Mouse (Mus musculus) midbrain, embryonic 12.5 days (tissue): ENCODE data around the gene Pcbp2. TPM values are rescaled to one million over a fixed set of nuclear protein-coding genes. Genes with fewer than 3 reads are reported as not detected.

ENCODE experiments used
- ATAC-seq: fragments of 200-750 bp; cut with Nextera tagmentation; 2 replicates; pipeline ENCODE4 v1.8.0; 2017; ENCODE audit warnings: low read depth, moderate TSS enrichment, moderate library complexity; ENCODE audit not compliant: low FRiP score
- H3K27ac ChIP-seq: fragments of 300-500 bp; sonication (generic); replicated peaks from 2 replicates; pipeline ENCODE4 v1.5.1; 2016; ENCODE audit warnings: mild to moderate bottlenecking
- H3K27me3 ChIP-seq: fragments of 300-500 bp; sonication (generic); 2 replicates; pipeline ENCODE4 v1.6.1; 2016; ENCODE audit warnings: mild to moderate bottlenecking
- H3K36me3 ChIP-seq: fragments of 300-500 bp; sonication (generic); 2 replicates; pipeline ENCODE4 v1.6.1; 2016
- H3K4me1 ChIP-seq: fragments of 300-500 bp; sonication (generic); 2 replicates; pipeline ENCODE4 v1.6.1; 2016
- H3K4me2 ChIP-seq: fragments of 300-500 bp; sonication (generic); replicated peaks from 2 replicates; pipeline ENCODE4 v1.6.1; 2016; ENCODE audit warnings: mild to moderate bottlenecking, moderate library complexity
- H3K4me3 ChIP-seq: fragments of 300-500 bp; sonication (generic); 2 replicates; pipeline ENCODE4 v1.5.1; 2016; ENCODE audit warnings: mild to moderate bottlenecking
- H3K9ac ChIP-seq: fragments of 300-500 bp; sonication (generic); replicated peaks from 2 replicates; pipeline ENCODE4 v1.6.1; 2016; ENCODE audit warnings: mild to moderate bottlenecking, moderate library complexity
- H3K9me3 ChIP-seq: fragments of 300-500 bp; sonication (generic); 2 replicates; pipeline ENCODE4 v1.6.1; 2016; ENCODE audit warnings: mild to moderate bottlenecking
- WGBS: fragments of 180-500 bp; shearing (Covaris S2); methylation state at CpG from one replicate; pipeline ENCODE4 v1.1.7; 2016; 5-methylcytosine and 5-hydroxymethylcytosine counted together
- polyA plus RNA-seq: library from polyadenylated mRNA; unstranded; fragments of >200 nt; fragmentation: Nextera tagmentation; extraction: Ambion mirVana; gene quantifications from 2 replicates; pipeline ENCODE4 v1.2.1, GENCODE M21; 2016

Pcbp2 gene
- polyA plus RNA-seq, 1 experiment from 2014 or later = 168 TPM

- peak overlapping the region; percentile 92 for H3K27ac ChIP-seq
- H3K4me1 ChIP-seq = peaks cover 52% of the 10 kb centered on the region
- H3K9ac ChIP-seq = peak overlapping the region; percentile 67
- 5% methylated on average over 9 of the region's 9 CpGs for WGBS
- peaks cover 12% of the 10 kb centered on the region for H3K36me3 ChIP-seq
- H3K27me3 ChIP-seq = no peaks in the 10 kb centered on the region
- H3K4me3 ChIP-seq = peak overlapping the region; percentile 54
- peak overlapping the region; percentile 71 for H3K4me2 ChIP-seq
- H3K9me3 ChIP-seq = no peaks in the 10 kb centered on the region
- peak; percentile 58 for ATAC-seq
These were observed 39.8 kb downstream of the Pcbp2 start for GRCm38 (mm10) chr15:102510110-102510509.

GRCm38 (mm10) chr15:102510590-102511284 is 40.4 kb downstream of the Pcbp2 start:
- 4% methylated on average over 34 of the region's 34 CpGs for WGBS
- H3K27me3 ChIP-seq = no peaks in the 10 kb centered on the region
- H3K36me3 ChIP-seq = peaks cover 9% of the 10 kb centered on the region; the same call in 1 of the 2 replicates
- peak overlapping the region; percentile 67 for H3K9ac ChIP-seq
- peaks cover 58% of the 10 kb centered on the region for H3K4me1 ChIP-seq
- H3K4me2 ChIP-seq = peak overlapping the region; percentile 71
- ATAC-seq = peak; percentile 95
- peak overlapping the region; percentile 54 for H3K4me3 ChIP-seq
- peak overlapping the region; percentile 92 for H3K27ac ChIP-seq
- H3K9me3 ChIP-seq = no peaks in the 10 kb centered on the region

- 0 out of 2 replicates have a peak, but pooled peaks have one; percentile 10 for ATAC-seq
- H3K27me3 ChIP-seq = no peaks in the 10 kb centered on the region
- H3K4me3 ChIP-seq = 0 out of 2 replicates have a peak overlapping the region, but pooled peaks have one; percentile 54
- peak overlapping the region; percentile 41; the same call in 1 of the 2 replicates for H3K9ac ChIP-seq
- 9% methylated on average over 6 of the region's 6 CpGs for WGBS
- peak overlapping the region; percentile 71 for H3K4me2 ChIP-seq
- no peaks in the 10 kb centered on the region for H3K9me3 ChIP-seq
- peak overlapping the region; percentile 92 for H3K27ac ChIP-seq
- peaks cover 9% of the 10 kb centered on the region; the same call in 1 of the 2 replicates for H3K36me3 ChIP-seq
- H3K4me1 ChIP-seq = peaks cover 63% of the 10 kb centered on the region
These were observed 41.0 kb downstream of the Pcbp2 start for GRCm38 (mm10) chr15:102511285-102511833.

GRCm38 (mm10) chr15:102512010-102512409 is 41.7 kb downstream of the Pcbp2 start:
- H3K27me3 ChIP-seq = no peaks in the 10 kb centered on the region
- peak overlapping the region; percentile 71 for H3K4me2 ChIP-seq
- peaks cover 7% of the 10 kb centered on the region; the same call in 1 of the 2 replicates for H3K36me3 ChIP-seq
- no peak overlapping the region for H3K4me3 ChIP-seq
- no peaks in the 10 kb centered on the region for H3K9me3 ChIP-seq
- 30% methylated on average over 5 of the region's 5 CpGs for WGBS
- H3K9ac ChIP-seq = peak overlapping the region; percentile 41
- H3K4me1 ChIP-seq = peaks cover 63% of the 10 kb centered on the region
- ATAC-seq = no peak
- peak overlapping the region; percentile 92 for H3K27ac ChIP-seq

- peaks cover 63% of the 10 kb centered on the region for H3K4me1 ChIP-seq
- H3K9ac ChIP-seq = peak overlapping the region; percentile 41; the same call in 1 of the 2 replicates
- peak overlapping the region; percentile 92 for H3K27ac ChIP-seq
- no peak overlapping the region for H3K4me3 ChIP-seq
- ATAC-seq = no peak
- H3K27me3 ChIP-seq = no peaks in the 10 kb centered on the region
- no peaks in the 10 kb centered on the region for H3K9me3 ChIP-seq
- peaks cover 4% of the 10 kb centered on the region; the same call in 1 of the 2 replicates for H3K36me3 ChIP-seq
- H3K4me2 ChIP-seq = peak overlapping the region; percentile 71
These were observed 42.1 kb downstream of the Pcbp2 start for GRCm38 (mm10) chr15:102512471-102512870.

GRCm38 (mm10) chr15:102513004-102513403 is 42.7 kb downstream of the Pcbp2 start:
- H3K4me3 ChIP-seq = no peak overlapping the region
- H3K4me2 ChIP-seq = peak overlapping the region; percentile 71
- peak overlapping the region; percentile 92 for H3K27ac ChIP-seq
- no peaks in the 10 kb centered on the region; the same call in 1 of the 2 replicates for H3K36me3 ChIP-seq
- no peak for ATAC-seq
- no peaks in the 10 kb centered on the region for H3K27me3 ChIP-seq
- peak overlapping the region; percentile 41; the same call in 1 of the 2 replicates for H3K9ac ChIP-seq
- H3K4me1 ChIP-seq = peaks cover 63% of the 10 kb centered on the region
- no peaks in the 10 kb centered on the region for H3K9me3 ChIP-seq
- 74% methylated on average over 3 of the region's 3 CpGs for WGBS

- Histone ChIP-seq H3K9ac (no peak overlapping the region), H3K36me3 (no peaks in the 10 kb centered on the region), H3K27me3 (no peaks in the 10 kb centered on the region), H3K9me3 (no peaks in the 10 kb centered on the region), H3K27ac (no peak overlapping the region), H3K4me2 (peak overlapping the region; percentile 92), H3K4me1 (peaks cover 63% of the 10 kb centered on the region), H3K4me3 (peak overlapping the region; percentile 71)
- no peak for ATAC-seq
- 90% methylated on average over 2 of the region's 2 CpGs for WGBS
These were observed 44.9 kb downstream of the Pcbp2 start for GRCm38 (mm10) chr15:102515261-102515660.

- Histone ChIP-seq H3K27me3 (no peaks in the 10 kb centered on the region), H3K27ac (peak overlapping the region; percentile 91), H3K4me1 (peaks cover 61% of the 10 kb centered on the region), H3K9me3 (no peaks in the 10 kb centered on the region), H3K4me3 (peak overlapping the region; percentile 71), H3K9ac (peak overlapping the region; percentile 79), H3K4me2 (peak overlapping the region; percentile 92), H3K36me3 (peaks cover 3% of the 10 kb centered on the region; the same call in 1 of the 2 replicates)
- no peak for ATAC-seq
- 41% methylated on average over 4 of the region's 4 CpGs for WGBS
These were observed 45.5 kb downstream of the Pcbp2 start for GRCm38 (mm10) chr15:102515791-102516190.

- ATAC-seq = no peak; the same call in 1 of the 2 replicates
- Histone ChIP-seq H3K4me1 (peaks cover 56% of the 10 kb centered on the region), H3K36me3 (peaks cover 8% of the 10 kb centered on the region), H3K27me3 (no peaks in the 10 kb centered on the region), H3K9ac (peak overlapping the region; percentile 79), H3K27ac (peak overlapping the region; percentile 91), H3K4me3 (peak overlapping the region; percentile 71), H3K4me2 (peak overlapping the region; percentile 92), H3K9me3 (no peaks in the 10 kb centered on the region)
- WGBS = under 1% methylated on average over 12 of the region's 12 CpGs
These were observed 46.0 kb downstream of the Pcbp2 start for GRCm38 (mm10) chr15:102516293-102516692.

- Histone ChIP-seq H3K4me2 (peak within 1 kb of the TSS; percentile 92), H3K4me1 (peaks cover 50% of the 10 kb centered on the region), H3K36me3 (peaks cover 14% of the 10 kb centered on the region), H3K27me3 (no peaks in the 10 kb centered on the region), H3K4me3 (peak within 1 kb of the TSS; percentile 71), H3K27ac (peak within 1 kb of the TSS; percentile 97), H3K9ac (peak within 1 kb of the TSS; percentile 79), H3K9me3 (no peaks in the 10 kb centered on the region)
- peak; percentile 25 for ATAC-seq
- under 1% methylated on average over 43 of the region's 43 CpGs for WGBS
These were observed 46.5 kb downstream of the Pcbp2 start, which contains the start of gene Map3k12 for GRCm38 (mm10) chr15:102516728-102517404. Map3k12 (minus strand) TSS chr15:102517064.

- Histone ChIP-seq H3K9ac (peak overlapping the region; percentile 79), H3K27me3 (no peaks in the 10 kb centered on the region), H3K4me3 (peak overlapping the region; percentile 71), H3K36me3 (peaks cover 21% of the 10 kb centered on the region), H3K4me2 (peak overlapping the region; percentile 92), H3K9me3 (no peaks in the 10 kb centered on the region), H3K27ac (peak overlapping the region; percentile 91), H3K4me1 (peaks cover 43% of the 10 kb centered on the region)
- 0% methylated on average over 10 of the region's 10 CpGs for WGBS
- ATAC-seq = no peak
These were observed 47.3 kb downstream of the Pcbp2 start for GRCm38 (mm10) chr15:102517631-102517975.
